Mouse (Mus musculus): ENCODE data around the gene Mtcl1. TPM values are rescaled to one million over a fixed set of nuclear protein-coding genes. Genes with fewer than 3 reads are reported as not detected.
A peak's percentile ranks its signal among the peaks of the same experiment; 100 is the strongest.

The Mtcl1 gene
- polyA plus RNA-seq, 1 experiment from 2014 or later: 56.8 TPM

DNA sequence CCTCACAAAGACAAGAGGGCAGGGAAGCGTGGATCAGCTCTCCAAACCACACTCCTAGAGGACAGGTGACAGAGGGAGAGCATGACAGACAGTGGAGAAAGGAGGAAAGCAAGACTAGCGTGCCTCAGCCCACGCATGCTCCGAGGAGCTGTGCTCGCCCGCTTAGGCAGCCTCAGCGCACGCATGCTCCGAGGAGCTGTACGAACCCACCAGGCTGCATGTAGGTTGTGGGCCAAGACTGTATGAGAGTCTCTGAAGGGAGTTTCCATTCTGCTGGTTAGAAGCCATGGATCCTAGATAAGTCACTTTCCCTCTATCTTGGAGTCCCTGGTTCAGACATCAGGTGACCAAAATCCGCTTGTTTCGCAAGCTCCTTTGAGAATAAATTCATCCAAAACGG is 29.8 kb upstream of the Mtcl1 start:
- H3K4me2 ChIP-seq (replicated peaks): peak overlapping the region; percentile 43
- ATAC-seq: peak; percentile 91
- peaks cover 39% of the 10 kb centered on the region for H3K4me1 ChIP-seq (replicated peaks)
- no peaks in the 10 kb centered on the region for H3K27me3 ChIP-seq
- peaks cover 6% of the 10 kb centered on the region; the same call in 1 of the 2 replicates for H3K9me3 ChIP-seq
- peak overlapping the region; percentile 52; the same call in 1 of the 2 replicates for H3K9ac ChIP-seq (replicated peaks)
- WGBS: under 1% methylated on average over 13 of the region's 13 CpGs
- H3K36me3 ChIP-seq: no peaks in the 10 kb centered on the region
- peak overlapping the region; percentile 16 for H3K4me3 ChIP-seq (replicated peaks)
- peak overlapping the region; percentile 93 for H3K27ac ChIP-seq

DNA sequence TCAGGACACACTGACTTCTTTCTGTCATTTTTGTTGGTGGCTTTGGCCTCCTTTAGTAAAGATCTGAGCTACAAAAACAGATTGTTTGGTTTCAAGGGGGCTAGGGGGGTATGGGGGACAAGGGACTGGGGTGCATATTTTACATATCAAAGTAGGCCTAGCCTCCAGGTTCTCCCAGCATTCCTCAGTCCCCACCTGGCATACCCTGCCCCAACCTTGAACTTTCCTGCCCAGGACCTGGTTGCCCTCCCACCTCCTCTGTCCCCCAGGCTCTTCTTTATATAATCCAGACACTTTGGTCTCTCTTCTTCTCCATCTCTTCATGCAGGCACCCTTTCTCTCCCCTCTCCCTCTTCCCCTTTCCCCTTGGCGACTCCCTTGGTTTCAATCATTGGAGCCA is 23.7 kb upstream of the Mtcl1 start:
- ATAC-seq: no peak
- H3K27ac ChIP-seq: no peak overlapping the region
- 92% methylated on average over 1 of the region's 1 CpGs for WGBS
- no peaks in the 10 kb centered on the region for H3K27me3 ChIP-seq
- H3K4me2 ChIP-seq (replicated peaks): no peak overlapping the region
- H3K4me1 ChIP-seq (replicated peaks): peaks cover 11% of the 10 kb centered on the region
- peaks cover 10% of the 10 kb centered on the region; the same call in 1 of the 2 replicates for H3K9me3 ChIP-seq
- H3K4me3 ChIP-seq (replicated peaks): no peak overlapping the region
- H3K36me3 ChIP-seq: no peaks in the 10 kb centered on the region
- no peak overlapping the region for H3K9ac ChIP-seq (replicated peaks)

DNA sequence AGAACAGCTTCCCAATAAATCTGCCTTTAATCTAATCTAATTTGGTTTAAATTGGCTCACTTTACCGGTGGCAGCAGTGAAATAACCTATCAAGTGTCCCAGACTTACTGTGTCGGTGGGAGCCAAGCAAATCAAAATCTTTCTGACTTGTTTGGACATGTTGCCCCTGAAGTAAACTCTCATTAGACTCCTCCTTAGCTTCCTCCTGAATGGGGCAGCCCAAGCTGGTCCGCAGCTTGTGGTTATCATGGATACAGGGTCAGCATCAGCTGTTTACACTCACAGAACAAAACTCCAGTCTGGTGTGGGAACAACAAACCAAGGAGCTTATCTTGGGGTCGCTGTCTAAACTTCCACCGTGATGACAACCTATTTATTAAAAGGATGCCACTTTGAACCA is 22.2 kb upstream of the Mtcl1 start:
- Histone ChIP-seq H3K9ac (replicated peaks) (no peak overlapping the region), H3K4me1 (replicated peaks) (peaks cover 10% of the 10 kb centered on the region), H3K4me2 (replicated peaks) (no peak overlapping the region), H3K27me3 (no peaks in the 10 kb centered on the region), H3K27ac (no peak overlapping the region), H3K4me3 (replicated peaks) (no peak overlapping the region), H3K9me3 (peaks cover 10% of the 10 kb centered on the region; the same call in 1 of the 2 replicates), H3K36me3 (no peaks in the 10 kb centered on the region)
- WGBS: 85% methylated on average over 5 of the region's 5 CpGs
- no peak for ATAC-seq

DNA sequence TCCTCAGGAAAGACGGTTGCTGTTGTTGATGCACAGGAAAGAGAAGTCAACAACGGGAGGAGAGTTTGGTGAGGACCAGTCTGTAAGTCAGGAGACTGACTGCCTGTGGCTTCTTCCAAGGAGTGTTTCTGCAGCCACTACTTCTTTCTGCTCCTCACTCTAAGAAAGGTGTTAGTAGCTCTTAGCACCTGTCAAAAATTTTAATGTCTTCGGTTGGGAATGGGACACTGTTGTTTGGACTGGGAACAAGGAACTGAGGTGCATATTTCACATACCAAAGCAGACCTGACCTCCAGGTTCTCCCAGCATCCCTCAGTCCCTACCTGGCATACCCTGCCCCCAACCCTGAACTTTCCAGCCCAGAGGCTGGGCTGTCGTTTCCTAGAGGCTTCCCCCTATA is 21.7 kb upstream of the Mtcl1 start:
- peaks cover 10% of the 10 kb centered on the region; the same call in 1 of the 2 replicates for H3K9me3 ChIP-seq
- no peak overlapping the region for H3K4me2 ChIP-seq (replicated peaks)
- no peaks in the 10 kb centered on the region for H3K36me3 ChIP-seq
- 89% methylated on average over 4 of the region's 4 CpGs for WGBS
- H3K4me3 ChIP-seq (replicated peaks): no peak overlapping the region
- peaks cover 10% of the 10 kb centered on the region for H3K4me1 ChIP-seq (replicated peaks)
- no peaks in the 10 kb centered on the region for H3K27me3 ChIP-seq
- H3K27ac ChIP-seq: no peak overlapping the region
- no peak overlapping the region for H3K9ac ChIP-seq (replicated peaks)
- no peak for ATAC-seq

- 21% methylated on average over 8 of the region's 8 CpGs for WGBS
- peak; percentile 53; the same call in 1 of the 2 replicates for ATAC-seq
- no peak overlapping the region for H3K4me2 ChIP-seq (replicated peaks)
Measured at GRCm38 (mm10) chr17:66470020-66470419, 20.5 kb upstream of the Mtcl1 start.

DNA sequence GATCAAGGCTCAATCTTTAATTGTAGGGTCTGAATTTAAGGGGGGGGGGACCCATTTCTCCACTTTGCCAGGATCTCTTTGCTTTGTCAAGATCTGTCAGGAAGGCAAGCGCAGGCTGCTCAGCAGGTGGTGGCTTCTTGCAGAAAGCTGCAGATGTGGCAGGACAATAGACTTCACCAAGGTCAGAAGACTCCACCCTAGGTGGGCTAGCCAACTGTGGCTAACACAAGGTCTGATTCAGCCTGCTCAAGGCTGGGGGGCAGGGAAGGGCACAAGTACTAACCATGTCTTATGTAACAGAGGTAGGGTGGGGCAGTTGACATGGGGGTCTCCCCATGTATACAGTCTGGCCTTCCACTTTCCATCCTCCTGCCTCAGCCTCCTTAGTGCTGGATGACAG is 7.7 kb upstream of the Mtcl1 start:
- Histone ChIP-seq H3K9ac (replicated peaks) (no peak overlapping the region), H3K4me2 (replicated peaks) (no peak overlapping the region)
- WGBS: 29% methylated on average over 1 of the region's 1 CpGs

More at GRCm38 (mm10) chr17:66470020-66470419, 20.5 kb upstream of the Mtcl1 start:
- Histone ChIP-seq H3K4me3 (replicated peaks) (no peak overlapping the region), H3K27ac (peak overlapping the region; percentile 45), H3K9ac (replicated peaks) (no peak overlapping the region), H3K4me1 (replicated peaks) (peaks cover 10% of the 10 kb centered on the region), H3K36me3 (no peaks in the 10 kb centered on the region), H3K9me3 (peaks cover 10% of the 10 kb centered on the region; the same call in 1 of the 2 replicates), H3K27me3 (no peaks in the 10 kb centered on the region)

DNA sequence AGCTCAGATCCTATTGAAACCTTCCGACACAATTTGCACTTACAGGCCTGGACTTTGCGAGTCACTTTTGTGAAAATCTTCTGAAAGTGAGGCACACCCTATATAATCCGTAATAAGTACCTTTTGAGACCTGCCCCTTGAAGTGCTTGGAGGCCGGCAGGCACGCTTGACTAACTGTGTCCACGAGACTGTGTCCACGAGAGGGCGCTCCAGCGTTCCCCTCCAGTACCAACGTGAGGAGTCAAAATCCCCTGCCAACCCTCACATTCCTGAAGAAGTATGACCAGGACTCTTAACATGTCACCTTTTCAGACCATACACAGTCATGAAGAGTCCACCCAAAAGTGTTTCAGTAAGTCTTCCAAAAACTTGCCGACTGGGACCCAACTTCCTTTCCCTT is 1.6 kb upstream of the Mtcl1 start:
- WGBS: 1% methylated on average over 11 of the region's 11 CpGs
- Histone ChIP-seq H3K27me3 (no peaks in the 10 kb centered on the region), H3K4me3 (replicated peaks) (no peak overlapping the region), H3K36me3 (no peaks in the 10 kb centered on the region), H3K9me3 (no peaks in the 10 kb centered on the region), H3K9ac (replicated peaks) (no peak overlapping the region), H3K4me2 (replicated peaks) (peak overlapping the region; percentile 94), H3K4me1 (replicated peaks) (peaks cover 36% of the 10 kb centered on the region), H3K27ac (no peak overlapping the region)
- no peak for ATAC-seq

More for the DNA sequence above, 7.7 kb upstream of the Mtcl1 start:
- Histone ChIP-seq H3K9me3 (no peaks in the 10 kb centered on the region), H3K4me3 (replicated peaks) (no peak overlapping the region), H3K36me3 (no peaks in the 10 kb centered on the region), H3K27me3 (no peaks in the 10 kb centered on the region), H3K4me1 (replicated peaks) (no peaks in the 10 kb centered on the region), H3K27ac (no peak overlapping the region)
- no peak for ATAC-seq

- WGBS: 2% methylated on average over 18 of the region's 18 CpGs
- peaks cover 42% of the 10 kb centered on the region for H3K4me1 ChIP-seq (replicated peaks)
- no peak for ATAC-seq
- peak overlapping the region; percentile 94 for H3K4me2 ChIP-seq (replicated peaks)
- no peaks in the 10 kb centered on the region for H3K27me3 ChIP-seq
- peak overlapping the region; percentile 90 for H3K4me3 ChIP-seq (replicated peaks)
- no peaks in the 10 kb centered on the region for H3K9me3 ChIP-seq
- peak overlapping the region; percentile 98 for H3K9ac ChIP-seq (replicated peaks)
- peak overlapping the region; percentile 96; the same call in 1 of the 2 replicates for H3K27ac ChIP-seq
- H3K36me3 ChIP-seq: no peaks in the 10 kb centered on the region
Measured at GRCm38 (mm10) chr17:66450526-66451070, 1.0 kb upstream of the Mtcl1 start.

DNA sequence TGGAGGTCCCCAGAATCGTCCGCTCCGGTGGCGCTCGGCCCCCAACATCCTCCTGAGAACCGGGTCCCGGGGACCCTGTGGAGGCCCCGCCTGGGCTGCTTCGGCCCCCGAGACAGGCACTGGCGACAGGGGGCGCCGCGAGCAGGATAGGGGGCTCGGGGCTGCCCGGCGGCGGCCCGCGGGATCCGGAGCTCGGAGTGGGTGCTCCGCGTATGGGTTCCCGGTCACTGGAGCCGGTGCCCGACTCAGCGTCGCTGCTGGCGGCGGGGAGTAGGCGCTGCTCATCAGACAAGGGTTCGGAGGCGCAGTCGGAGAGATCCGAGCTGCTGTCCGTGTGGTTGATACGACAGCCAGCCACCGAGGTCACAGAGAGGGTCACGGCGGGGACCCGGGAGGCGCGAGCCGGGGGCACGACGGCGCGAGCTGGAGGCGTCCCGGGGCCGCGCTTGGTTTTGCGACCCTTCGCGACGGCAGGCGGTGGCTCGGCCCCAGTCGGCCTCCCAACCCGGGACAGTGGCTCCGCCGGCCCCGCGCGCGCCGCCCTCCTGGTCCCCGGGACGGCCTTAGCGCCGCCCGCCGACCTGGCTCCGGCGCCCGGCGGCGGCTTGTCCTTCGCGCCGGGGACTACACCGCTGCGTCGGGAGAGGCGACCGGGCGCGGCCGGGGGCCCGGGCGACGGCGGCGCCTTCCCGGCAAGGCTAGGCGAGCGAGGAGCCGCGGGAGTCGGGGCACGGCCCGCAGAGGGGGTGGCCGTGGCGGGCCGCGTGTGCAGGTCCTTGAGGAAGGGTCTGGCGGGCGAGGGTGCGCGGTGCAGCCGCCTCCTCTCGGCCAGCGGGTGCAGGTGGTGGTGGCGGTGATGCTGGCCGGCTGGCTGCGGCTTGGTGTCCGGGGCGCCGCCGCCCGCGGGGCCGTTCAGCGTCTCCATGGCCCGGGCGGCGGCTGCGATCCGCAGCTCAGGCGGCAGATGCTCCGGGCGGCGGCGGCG is 837 bp downstream of the Mtcl1 start:
- Histone ChIP-seq H3K4me1 (replicated peaks) (peaks cover 61% of the 10 kb centered on the region), H3K9ac (replicated peaks) (peak overlapping the region; percentile 98), H3K4me3 (replicated peaks) (peak overlapping the region; percentile 90), H3K27me3 (no peaks in the 10 kb centered on the region), H3K36me3 (no peaks in the 10 kb centered on the region), H3K4me2 (replicated peaks) (peak overlapping the region; percentile 94), H3K27ac (peak overlapping the region; percentile 96), H3K9me3 (no peaks in the 10 kb centered on the region)
- WGBS: under 1% methylated on average over 115 of the region's 136 CpGs
- peak; percentile 41 for ATAC-seq

DNA sequence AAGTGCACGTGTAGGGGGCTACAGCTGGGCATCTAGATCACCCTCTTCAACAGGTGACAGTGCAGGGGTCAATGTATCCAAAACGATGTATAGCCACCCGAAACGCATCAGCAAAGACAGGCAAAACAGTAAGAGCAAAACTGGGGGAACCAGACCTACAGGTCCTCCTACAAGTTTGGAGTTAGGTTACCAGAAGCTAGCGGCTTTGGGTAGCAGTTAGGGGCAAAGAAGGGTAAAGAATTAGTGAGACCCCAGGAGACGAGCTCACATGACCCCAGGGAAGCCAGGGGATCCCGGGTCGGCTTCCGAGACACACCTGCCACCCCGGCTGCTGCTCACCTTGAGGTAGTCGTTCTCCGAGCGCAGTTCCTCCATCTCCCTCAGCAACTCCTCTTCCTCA is 1.6 kb downstream of the Mtcl1 start:
- no peaks in the 10 kb centered on the region for H3K27me3 ChIP-seq
- H3K9me3 ChIP-seq: no peaks in the 10 kb centered on the region
- WGBS: under 1% methylated on average over 13 of the region's 13 CpGs
- no peak for ATAC-seq
- peak overlapping the region; percentile 90 for H3K4me3 ChIP-seq (replicated peaks)
- H3K4me2 ChIP-seq (replicated peaks): peak overlapping the region; percentile 94
- H3K9ac ChIP-seq (replicated peaks): peak overlapping the region; percentile 98
- H3K4me1 ChIP-seq (replicated peaks): peaks cover 67% of the 10 kb centered on the region
- peak overlapping the region; percentile 96 for H3K27ac ChIP-seq
- no peaks in the 10 kb centered on the region for H3K36me3 ChIP-seq

DNA sequence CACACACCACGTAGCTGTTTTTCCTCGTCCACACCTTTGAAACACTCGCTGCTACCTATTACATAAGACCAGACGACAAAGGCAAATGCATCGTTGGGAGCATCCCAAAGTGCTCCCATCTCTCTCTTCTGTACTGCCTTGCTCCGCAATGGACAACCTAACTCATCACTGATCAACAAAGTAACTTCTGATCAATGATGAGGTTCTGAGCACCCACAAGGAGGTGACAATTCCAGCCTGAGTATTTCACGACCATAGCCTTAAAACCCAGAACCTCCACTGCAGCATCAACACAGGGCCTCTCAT is 2.6 kb downstream of the Mtcl1 start:
- no peak for ATAC-seq
- no peaks in the 10 kb centered on the region for H3K36me3 ChIP-seq
- peaks cover 75% of the 10 kb centered on the region for H3K4me1 ChIP-seq (replicated peaks)
- H3K4me2 ChIP-seq (replicated peaks): peak overlapping the region; percentile 94
- 16% methylated on average over 7 of the region's 7 CpGs for WGBS
- H3K27me3 ChIP-seq: no peaks in the 10 kb centered on the region
- H3K4me3 ChIP-seq (replicated peaks): peak overlapping the region; percentile 90
- peak overlapping the region; percentile 98 for H3K9ac ChIP-seq (replicated peaks)
- peak overlapping the region; percentile 79; the same call in 1 of the 2 replicates for H3K27ac ChIP-seq
- H3K9me3 ChIP-seq: no peaks in the 10 kb centered on the region
